Mouse (Mus musculus) E14TG2a.4 (cell line): Measurements from ENCODE around the gene Tra2b.

Experiments used
- CTCF ChIP-seq: conservative IDR thresholded peaks from 2 replicates; pipeline ENCODE4 v1.5.1; 2014; ENCODE audit warnings: low read length
- NANOG ChIP-seq: IDR thresholded peaks from 2 replicates; pipeline ENCODE4 v1.6.1; 2014; ENCODE audit warnings: borderline replicate concordance, low read length, mixed read lengths

DNA sequence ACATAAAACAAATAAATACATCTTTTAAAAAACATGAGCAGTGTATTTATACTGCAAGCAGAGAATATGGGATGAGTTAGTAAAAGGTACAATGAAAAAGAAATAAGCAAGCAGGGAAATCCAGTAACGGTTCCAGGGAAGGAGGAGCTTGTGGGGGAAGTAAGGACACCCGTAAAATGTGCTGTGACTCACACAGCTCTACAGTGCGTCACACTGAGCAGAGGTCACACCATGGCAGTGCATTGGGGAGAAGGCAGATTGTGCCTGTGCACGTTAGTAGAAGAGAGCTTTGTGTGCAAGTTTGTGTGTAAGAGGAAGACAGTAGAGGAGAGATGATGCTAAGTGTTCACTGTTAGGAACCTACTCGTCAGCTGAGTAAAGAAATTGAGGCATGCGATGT, 31.1 kb upstream of the Tra2b start:
- no peak for TF ChIP-seq CTCF
- TF ChIP-seq NANOG: no peak
